Mouse (Mus musculus) embryonic stem cell, embryonic (primary cell): ENCODE results near the gene Eif2d.

ENCODE experiments used
- CTCF ChIA-PET, 4 experiments: fragments of 300-600 bp in 2 of 4; fragments of 350-600 bp in 2 of 4; sonication (Branson Sonifier 250); formaldehyde crosslinking; loops; one replicate each; lab custom pipeline; 2022; ENCODE audit warnings: inconsistent platforms in 2 of 4; lab: Charles Lee
- POLR2A ChIA-PET, 4 experiments: fragments of 300-600 bp in 2 of 4; fragments of 350-600 bp in 2 of 4; sonication (Branson Sonifier 250); formaldehyde crosslinking; loops; one replicate each; lab custom pipeline; 2022; ENCODE audit warnings: antibody characterized with exemption in 4 of 4, inconsistent platforms in 1 of 4; lab: Charles Lee

Eif2d gene

DNA sequence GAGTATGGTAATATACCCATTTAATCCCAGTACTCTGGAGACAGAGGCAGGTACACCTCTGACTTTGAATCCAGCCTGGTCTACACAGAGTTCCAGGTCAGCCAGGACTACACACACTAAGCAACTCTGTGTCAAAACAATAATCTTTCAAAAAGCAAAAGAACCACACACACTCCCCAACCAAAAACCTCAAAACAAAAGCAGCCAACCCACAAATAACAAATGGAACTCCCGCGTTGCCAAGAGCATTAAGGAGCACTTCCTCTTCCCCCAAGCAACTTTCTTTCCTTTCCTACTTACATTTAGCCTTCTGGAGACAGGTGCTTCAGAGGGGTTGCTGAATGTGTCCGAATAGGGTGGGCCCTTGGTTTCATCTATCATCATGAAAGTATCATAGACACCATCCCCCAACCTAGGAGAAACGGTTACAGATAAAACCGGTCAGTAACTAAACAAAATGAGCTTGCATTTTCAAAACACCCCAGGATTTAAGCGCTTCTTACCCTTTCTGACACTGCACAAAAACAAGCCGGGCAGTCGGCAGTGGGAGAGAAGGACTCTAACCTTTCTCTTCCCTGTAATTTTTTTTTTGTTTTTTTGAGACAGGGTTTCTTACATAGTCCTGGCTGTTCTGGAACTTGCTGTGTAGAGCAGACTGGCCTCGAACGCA lies 16.9 kb upstream of the Eif2d start:
- POLR2A ChIA-PET: interaction anchor here in 3 of 4 experiments (0.7 to 10.1 kb wide), 16 partner anchors 9 to 200 kb away, joined by 3 to 118 read pairs (median 7); partner anchors contain the start of gene Eif2d (in 2 of the 3)
- CTCF ChIA-PET: no interaction called here

DNA sequence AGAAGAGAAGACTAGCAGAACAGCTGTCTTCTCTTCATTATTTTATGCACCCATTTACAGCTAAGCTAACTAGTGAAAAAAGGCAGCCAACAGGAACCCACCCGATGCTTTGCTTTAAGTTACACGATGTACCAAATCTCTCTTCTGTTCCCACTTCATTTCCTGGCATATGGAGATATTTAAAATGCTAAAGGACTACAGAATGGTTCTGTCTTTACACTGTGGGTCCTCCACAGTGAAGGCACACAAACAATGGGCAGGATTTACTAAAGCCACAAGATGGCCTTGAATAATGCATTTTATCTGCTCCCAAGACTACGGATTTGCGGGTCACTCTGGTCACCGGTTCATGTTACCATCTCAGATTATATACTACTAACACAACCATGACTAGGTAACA lies 15.9 kb upstream of the Eif2d start:
- ChIA-PET POLR2A (interaction anchor here in 3 of 4 experiments (0.6 to 10.1 kb wide), 24 partner anchors 8 to 730 kb away, joined by 3 to 118 read pairs (median 6); partner anchors contain the start of genes Eif2d (in 2 of the 3), Fam72a (in 1 of the 3), Rab29 (in 1 of the 3) and Srgap2 (in 1 of the 3)), CTCF (interaction anchor here in 1 of 4 experiments (0.6 kb wide), 1 partner anchor 1017 kb away, joined by 6 read pairs; no protein-coding TSS in a partner anchor)

DNA sequence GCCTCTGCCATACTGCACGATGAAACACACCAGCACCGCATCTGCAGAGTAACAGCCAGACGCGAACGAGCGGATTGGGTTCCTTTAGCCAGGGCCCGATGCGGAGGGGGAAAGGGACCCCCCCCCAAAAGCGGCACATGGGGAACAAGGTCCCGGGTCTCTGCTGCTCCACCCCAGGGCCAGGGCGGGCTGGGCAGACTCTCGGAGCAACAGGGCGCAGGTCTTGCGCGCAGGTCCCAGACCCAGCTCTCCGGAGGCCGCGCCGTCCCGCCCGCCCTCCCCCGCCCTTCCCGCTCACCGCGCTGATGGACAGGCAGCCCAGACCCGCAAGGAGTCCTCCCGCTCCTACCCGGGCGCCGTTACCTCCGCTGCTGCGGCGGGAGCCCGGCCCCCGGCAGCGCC lies 15.3 kb upstream of the Eif2d start:
- CTCF ChIA-PET: interaction anchor here in 1 of 4 experiments (0.6 kb wide), 1 partner anchor 1017 kb away, joined by 6 read pairs; no protein-coding TSS in a partner anchor
- POLR2A ChIA-PET: interaction anchor here (0.6 to 10.1 kb wide), 25 partner anchors 8 to 729 kb away, joined by 3 to 118 read pairs (median 6); partner anchors contain the start of genes Eif2d (in 2 of the 4), Fam72a (in 2 of the 4), Srgap2 (in 2 of the 4) and Rab29 (in 1 of the 4)

DNA sequence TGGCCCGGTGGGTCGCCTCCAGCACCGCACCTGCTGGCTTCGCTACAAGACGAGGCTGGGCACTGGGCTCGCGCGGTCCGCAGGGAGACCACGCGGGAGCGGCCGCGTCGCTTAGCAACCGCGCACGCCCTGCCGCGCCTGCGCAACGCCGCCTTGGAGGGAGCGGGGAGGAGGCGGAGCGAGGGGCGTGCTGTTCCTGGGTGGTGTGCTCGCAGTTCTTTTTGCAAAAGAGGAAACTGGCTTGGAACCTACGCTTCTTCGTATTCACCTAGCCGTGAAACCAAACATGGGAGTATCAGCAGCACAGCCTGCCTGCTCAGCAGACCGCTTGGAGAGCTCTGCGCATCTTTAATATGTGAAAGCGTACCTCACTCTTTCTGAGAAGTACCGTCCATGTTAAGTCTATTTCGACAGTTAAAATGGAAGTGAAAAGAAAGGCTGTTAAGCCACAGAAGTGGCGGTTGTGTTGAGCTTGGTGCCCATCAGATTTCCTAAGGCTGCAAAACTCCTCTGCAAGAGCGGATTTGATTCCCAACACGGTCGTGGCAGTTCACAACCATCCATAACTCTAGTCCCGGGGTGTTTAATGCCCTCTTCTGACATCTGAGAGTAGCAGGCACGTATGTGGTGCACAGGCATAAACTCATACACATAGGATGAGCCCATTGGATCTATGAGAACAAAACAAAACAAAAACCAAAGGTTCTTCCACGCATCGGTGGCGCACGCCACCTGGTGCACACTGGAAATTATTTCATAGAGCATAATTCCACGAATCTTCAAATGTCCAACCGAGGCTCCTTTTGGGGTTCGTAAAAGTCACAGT lies 14.6 kb upstream of the Eif2d start, which contains the start of gene Dyrk3:
Gene Dyrk3, minus strand, starts transcription at position 150 of the 826 bp plus-strand sequence.
- ChIA-PET CTCF (no interaction called here), POLR2A (interaction anchor here (0.6 to 10.1 kb wide), 35 partner anchors 7 to 751 kb away, joined by 3 to 118 read pairs (median 5); partner anchors contain the start of genes Fam72a (in 3 of the 4), Eif2d (in 2 of the 4), Srgap2 (in 2 of the 4) and Rab29 (in 1 of the 4))

DNA sequence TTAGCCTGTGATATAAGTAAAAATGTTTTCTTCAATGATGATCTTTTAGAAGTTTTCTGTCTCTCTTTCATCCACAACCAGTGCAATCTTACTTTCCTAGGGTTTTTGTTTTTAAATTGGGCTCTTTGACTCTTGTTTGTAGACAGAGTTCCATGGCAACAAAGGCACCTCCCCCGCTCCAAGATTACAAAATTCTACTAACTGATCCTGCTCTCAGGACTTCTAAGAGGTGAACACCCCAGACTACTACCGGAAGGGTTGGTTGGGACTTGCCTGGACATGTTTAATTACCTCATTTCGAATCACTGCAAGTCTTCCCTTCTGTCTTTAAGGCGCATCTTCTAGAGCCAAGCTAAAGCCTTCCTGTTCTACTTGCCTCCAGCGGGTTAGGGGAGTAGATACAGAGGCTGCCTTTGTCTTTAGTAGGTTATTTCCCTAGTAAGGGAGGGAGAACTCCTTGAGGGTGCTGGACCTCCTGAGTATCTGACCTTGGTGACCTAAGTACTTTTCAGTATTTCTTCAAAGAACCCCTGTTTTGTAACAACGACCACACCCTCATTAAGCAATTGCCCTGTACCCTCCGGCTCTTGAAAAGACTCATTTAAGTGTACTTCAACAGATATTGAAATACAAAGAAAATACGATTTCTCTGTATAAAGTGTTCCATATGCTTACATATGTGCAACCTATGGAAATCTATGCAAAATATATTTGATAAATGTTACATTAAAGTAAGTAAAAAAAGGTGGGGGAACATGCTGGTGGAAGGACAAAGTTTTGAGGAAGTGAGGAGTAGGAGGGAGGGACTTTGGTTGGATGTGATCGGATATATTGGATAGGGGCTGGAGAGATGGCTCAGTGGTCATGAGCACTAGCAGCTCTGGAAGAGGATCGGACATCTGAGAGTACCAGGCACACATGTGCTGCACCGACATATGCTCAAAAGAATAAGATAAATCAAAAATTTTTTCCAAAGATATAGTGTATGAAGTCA lies 13.6 kb upstream of the Eif2d start:
- POLR2A ChIA-PET: interaction anchor here in 3 of 4 experiments (0.6 to 10.1 kb wide), 26 partner anchors 10 to 1623 kb away, joined by 3 to 118 read pairs (median 6); partner anchors contain the start of genes Fam72a (in 3 of the 3), Eif2d (in 2 of the 3), Srgap2 (in 2 of the 3) and Rassf5 (in 1 of the 3)
- CTCF ChIA-PET: no interaction called here

DNA sequence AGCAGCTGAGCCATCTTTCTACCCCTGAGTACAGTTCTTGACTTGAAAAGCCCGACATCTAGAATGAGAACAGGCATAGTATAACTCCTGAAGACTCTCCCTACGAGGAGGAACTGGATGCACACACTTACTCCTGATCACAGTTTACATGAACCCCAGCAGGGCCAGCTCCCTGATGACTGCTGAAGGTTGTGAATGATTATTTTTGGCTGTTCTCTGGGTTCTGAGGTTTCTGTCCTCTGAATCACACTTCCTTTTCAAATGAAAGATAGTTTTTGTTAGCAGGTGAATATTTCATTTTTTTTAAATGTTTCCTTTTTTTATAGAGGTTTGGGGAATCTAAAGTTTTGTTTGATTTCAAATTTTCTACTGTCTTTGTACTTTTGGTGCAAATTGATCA lies 11.5 kb upstream of the Eif2d start:
- CTCF ChIA-PET: no interaction called here
- POLR2A ChIA-PET: interaction anchor here in 3 of 4 experiments (0.6 to 1.7 kb wide), 4 partner anchors 12 to 205 kb away, joined by 3 to 5 read pairs (median 3); partner anchors contain the start of gene Eif2d (in 1 of the 3)

DNA sequence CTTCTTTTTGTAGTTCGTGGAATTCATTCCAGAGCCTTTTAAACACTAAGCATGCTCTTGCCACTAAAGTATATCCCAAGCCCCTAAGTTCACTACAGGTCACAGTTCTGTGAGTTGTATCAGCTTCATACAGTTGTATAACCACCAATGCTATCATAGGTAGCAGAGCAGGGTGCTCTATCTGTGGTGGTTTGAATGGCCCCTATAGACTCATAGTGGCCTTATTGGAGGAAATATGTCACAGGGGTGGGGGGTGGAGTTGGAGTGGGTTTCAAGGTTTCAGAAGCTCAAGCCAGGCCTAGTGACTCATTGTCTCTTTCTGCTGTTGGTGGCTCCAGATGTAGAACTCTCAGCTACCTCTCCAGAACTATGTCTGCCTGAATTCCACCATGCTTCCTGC lies 10.5 kb upstream of the Eif2d start:
- ChIA-PET POLR2A (interaction anchor here in 2 of 4 experiments (0.8 to 1.7 kb wide), 4 partner anchors 11 to 16 kb away, joined by 3 to 5 read pairs (median 3); partner anchors contain the start of gene Eif2d (in 1 of the 2)), CTCF (no interaction called here)

DNA sequence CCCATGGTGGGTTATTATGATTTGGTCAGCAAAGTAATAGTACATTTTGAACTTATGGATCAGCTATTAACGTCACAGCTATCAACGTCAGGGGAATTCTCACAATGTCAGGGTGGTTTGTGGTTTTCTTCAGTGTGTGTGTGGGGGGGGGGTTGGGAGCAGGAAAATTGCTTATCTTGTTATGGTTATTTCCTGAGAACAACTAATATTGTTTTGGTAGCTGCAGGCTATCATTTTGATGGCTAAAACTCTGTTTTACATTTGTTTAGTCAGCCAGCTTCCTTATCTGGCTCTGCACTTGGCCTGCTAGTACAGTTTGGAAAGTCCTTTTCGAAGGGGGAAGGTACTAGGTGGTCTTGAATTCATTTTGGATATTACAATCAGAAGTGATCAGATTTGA lies 7.8 kb upstream of the Eif2d start:
- POLR2A ChIA-PET: interaction anchor here (0.6 to 3.3 kb wide), 10 partner anchors 8 to 1569 kb away, joined by 3 to 24 read pairs (median 5); partner anchors contain the start of genes Dyrk3 (in 1 of the 4) and Eif2d (in 1 of the 4)

DNA sequence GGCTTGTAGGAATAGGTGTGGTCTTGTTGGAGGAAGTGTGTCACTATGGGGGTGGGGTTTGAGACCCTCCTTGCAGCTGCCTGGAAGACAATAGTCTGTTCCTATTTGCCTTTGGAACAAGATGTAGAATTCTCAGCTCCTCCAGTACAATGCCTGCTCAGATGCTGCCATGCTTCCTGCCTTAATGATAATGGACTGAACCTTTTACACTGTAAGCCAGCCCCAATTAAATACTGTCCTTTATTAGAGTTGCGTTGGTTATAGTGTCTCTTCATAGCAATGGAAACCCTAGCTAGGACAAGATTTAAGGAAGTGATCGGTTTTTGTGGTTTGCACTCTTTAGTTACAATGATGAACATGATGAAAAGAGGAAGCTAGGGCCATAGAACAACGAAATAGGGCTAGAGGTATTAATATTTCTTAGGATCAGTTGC lies 6.8 kb upstream of the Eif2d start:
- CTCF ChIA-PET: interaction anchor here in 1 of 4 experiments (0.5 kb wide), 1 partner anchor 766 kb away, joined by 6 read pairs; no protein-coding TSS in a partner anchor

More for the DNA sequence above, 7.8 kb upstream of the Eif2d start:
- CTCF ChIA-PET: interaction anchor here in 1 of 4 experiments (0.7 kb wide), 1 partner anchor 30 kb away, joined by 5 read pairs; no protein-coding TSS in a partner anchor

DNA sequence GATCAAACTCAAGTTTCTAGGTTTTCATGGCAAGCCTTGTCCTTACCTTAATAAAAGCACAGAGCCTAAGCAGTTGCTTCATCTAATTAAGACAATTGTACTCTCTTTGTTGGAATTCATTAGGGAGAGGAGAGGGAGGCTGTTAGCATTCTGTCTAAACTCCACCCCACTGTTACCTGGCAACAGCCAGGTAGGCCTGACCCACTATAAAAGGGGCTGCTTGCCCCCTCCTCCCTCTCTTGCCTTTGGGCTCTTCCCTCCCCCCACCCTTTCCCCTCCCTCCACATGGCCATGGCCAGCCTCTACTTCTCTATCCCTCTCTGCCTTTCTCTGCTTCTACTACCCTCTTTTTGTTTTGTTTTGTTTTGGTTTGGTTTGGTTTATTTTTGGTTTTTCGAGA lies 3.5 kb upstream of the Eif2d start:
- ChIA-PET POLR2A (interaction anchor here in 3 of 4 experiments (0.6 to 7.8 kb wide), 15 partner anchors 9 to 378 kb away, joined by 3 to 118 read pairs (median 6); partner anchors contain the start of genes Dyrk3 (in 3 of the 3), Fam72a (in 1 of the 3) and Srgap2 (in 1 of the 3)), CTCF (interaction anchor here in 3 of 4 experiments (0.6 to 1.3 kb wide), 4 partner anchors 18 to 789 kb away, joined by 3 to 6 read pairs (median 6); no protein-coding TSS in a partner anchor)

More for the DNA sequence above, 6.8 kb upstream of the Eif2d start:
- POLR2A ChIA-PET: interaction anchor here in 3 of 4 experiments (0.9 to 3.3 kb wide), 16 partner anchors 8 to 382 kb away, joined by 3 to 24 read pairs (median 4); partner anchors contain the start of genes Dyrk3 (in 2 of the 3) and Fam72a (in 1 of the 3)

DNA sequence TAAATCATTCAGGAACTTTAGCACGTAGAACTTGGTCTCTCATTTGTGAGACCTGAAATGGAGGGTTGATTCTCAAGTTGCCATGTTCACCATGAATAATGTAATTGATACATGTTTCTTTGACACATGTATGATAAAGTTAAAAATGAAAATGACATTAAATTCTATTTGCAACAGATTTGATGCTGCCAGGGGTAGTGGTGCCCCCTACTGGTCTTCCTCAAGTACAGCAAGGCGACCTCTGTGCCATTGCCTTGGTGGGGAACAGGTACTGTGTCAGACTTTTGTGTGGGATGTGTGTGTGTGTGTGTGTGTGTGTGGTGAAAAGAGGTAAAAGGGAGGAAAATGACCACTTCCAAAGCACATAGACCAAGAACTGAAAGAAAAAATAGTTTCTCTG lies 2.5 kb downstream of the Eif2d start:
- POLR2A ChIA-PET: interaction anchor here in 1 of 4 experiments (1.1 kb wide), 1 partner anchor 29 kb away, joined by 3 read pairs; no protein-coding TSS in a partner anchor
- CTCF ChIA-PET: interaction anchor here in 1 of 4 experiments (0.7 kb wide), 1 partner anchor 26 kb away, joined by 3 read pairs; no protein-coding TSS in a partner anchor

DNA sequence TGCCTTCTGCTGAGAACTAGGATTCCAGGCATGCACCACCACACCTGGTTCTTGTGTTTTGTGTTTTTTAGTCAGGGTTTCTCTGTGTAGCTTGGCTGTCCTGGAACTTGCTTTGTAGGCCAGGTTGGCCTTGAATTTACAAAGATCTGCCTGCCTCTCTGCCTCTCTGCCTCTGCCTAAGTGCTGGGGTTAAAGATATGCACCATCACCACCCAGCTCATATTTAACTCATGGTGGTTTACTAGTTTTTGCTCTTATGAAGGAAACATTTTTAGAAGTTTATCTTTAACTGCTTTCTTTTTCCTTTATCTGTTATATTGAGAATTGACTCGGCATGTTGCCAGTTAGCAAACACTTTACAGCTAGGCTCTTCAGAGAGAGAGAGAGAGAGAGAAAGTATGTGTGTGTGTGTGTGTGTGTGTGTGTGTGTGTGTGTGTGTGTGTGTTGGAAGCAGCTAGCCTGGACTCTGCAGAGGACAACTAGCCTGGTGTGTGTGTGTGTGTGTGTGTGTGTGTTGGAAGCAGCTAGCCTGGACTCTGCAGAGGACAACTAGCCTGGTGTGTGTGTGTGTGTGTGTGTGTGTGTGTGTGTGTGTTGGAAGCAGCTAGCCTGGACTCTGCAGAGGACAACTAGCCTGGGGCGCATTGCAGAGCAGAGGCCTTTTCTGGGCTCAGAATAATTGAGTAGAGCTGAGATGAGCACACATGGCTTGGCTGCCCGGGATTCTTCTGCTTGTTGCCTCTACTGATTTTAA lies 6.8 kb downstream of the Eif2d start:
- POLR2A ChIA-PET: interaction anchor here in 3 of 4 experiments (0.6 to 7.2 kb wide), 17 partner anchors 8 to 368 kb away, joined by 3 to 68 read pairs (median 5); partner anchors contain the start of genes Dyrk3 (in 1 of the 3), Eif2d (in 1 of the 3), Fam72a (in 1 of the 3) and Srgap2 (in 1 of the 3)
- CTCF ChIA-PET: interaction anchor here (0.6 to 4.4 kb wide), 8 partner anchors 22 to 518 kb away, joined by 3 to 24 read pairs (median 4); no protein-coding TSS in a partner anchor

DNA sequence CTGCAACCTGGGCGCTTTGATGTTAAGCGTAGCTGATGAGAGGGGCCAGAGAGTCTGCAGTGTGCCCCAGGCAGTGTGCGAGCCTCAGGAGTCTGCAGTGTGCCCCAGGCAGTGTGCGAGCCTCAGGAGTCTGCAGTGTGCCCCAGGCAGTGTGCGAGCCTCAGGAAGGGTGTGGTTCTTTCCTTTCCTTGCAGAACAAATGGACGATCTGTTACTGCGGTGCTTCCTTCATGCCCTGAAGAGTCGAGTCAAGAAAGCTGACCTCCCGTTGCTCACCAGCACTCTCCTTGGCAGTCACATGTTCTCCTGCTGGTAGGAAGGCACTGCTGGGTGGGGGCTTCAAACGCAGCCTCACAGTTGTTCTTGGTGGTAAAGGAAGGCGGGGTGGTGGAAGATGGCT lies 8.1 kb downstream of the Eif2d start:
- ChIA-PET CTCF (interaction anchor here (0.6 to 4.4 kb wide), 12 partner anchors 20 to 111 kb away, joined by 3 to 24 read pairs (median 4); partner anchors contain the start of gene Rassf5 (in 1 of the 4)), POLR2A (interaction anchor here in 3 of 4 experiments (0.6 to 7.2 kb wide), 32 partner anchors 9 to 429 kb away, joined by 3 to 68 read pairs (median 5); partner anchors contain the start of genes AA986860 (in 1 of the 3), Dyrk3 (in 1 of the 3), Eif2d (in 1 of the 3) and Fam72a (in 1 of the 3))

DNA sequence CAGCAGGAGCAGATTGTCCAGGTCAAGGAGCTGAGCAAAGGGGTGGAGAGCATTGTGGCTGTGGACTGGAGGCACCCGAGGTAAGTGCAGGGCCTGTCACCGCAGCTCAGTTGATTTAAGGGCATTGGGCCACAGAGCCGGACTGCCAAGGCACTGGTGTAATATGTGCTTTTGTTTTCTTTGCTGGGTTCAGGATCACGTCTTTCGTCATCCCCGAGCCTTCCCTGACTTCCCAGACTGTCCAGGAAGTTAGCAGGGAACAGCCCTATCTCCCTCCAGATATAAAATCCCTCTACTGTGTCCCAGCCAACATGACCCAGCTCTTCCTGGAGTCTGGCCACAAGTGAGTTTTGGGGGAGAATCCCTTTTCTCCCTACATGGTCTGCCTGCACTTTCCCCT lies 11.4 kb downstream of the Eif2d start:
- ChIA-PET POLR2A (interaction anchor here in 2 of 4 experiments (1.3 to 7.2 kb wide), 5 partner anchors 10 to 363 kb away, joined by 3 to 68 read pairs (median 36); partner anchors contain the start of genes Dyrk3 (in 1 of the 2), Eif2d (in 1 of the 2) and Fam72a (in 1 of the 2)), CTCF (interaction anchor here in 3 of 4 experiments (0.5 to 2.1 kb wide), 6 partner anchors 11 to 232 kb away, joined by 3 to 11 read pairs (median 6); no protein-coding TSS in a partner anchor)
